Mouse (Mus musculus) c-Kit-negative CD71-positive TER-119-positive erythroid progenitor cells, embryonic 14.5 days (primary cell): Measurements from ENCODE around the gene Psmb8.

Experiments
- DNase-seq: peaks from one replicate; pipeline ENCODE4 v3.0.0-alpha.2; 2013; ENCODE audit warnings: low read depth, low spot score

Psmb8 gene

GRCm38 (mm10) chr17:34196941-34197894 is at the start of gene Psmb8:
Gene Psmb8 (plus strand): TSS chr17:34197721.
- no peak for DNase-seq

DNA sequence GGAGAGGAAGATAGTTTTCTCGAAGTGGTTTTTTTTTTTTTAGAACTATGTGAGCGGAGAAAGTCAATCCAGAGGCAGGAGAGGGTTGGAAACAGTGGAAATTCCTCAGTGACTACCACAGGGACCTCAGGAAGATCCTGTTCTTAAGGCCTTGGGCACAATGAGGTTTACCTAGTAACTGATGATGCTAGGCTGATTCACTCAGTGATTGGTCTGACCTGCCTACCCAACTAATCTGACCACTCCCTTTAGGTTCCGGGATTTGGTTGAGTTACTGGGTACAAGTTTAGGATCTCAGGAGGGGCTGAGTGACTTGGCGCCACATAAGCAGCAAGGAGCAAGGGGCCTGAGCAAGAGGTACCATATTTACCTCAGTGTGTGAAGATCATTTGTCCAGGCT is 44.6 kb upstream of the Psmb8 start, which contains the start of gene H2-DMb1:
TSS of gene H2-DMb1 (plus strand) at position 150 of the 400 bp plus-strand sequence.
- no peak for DNase-seq

DNA sequence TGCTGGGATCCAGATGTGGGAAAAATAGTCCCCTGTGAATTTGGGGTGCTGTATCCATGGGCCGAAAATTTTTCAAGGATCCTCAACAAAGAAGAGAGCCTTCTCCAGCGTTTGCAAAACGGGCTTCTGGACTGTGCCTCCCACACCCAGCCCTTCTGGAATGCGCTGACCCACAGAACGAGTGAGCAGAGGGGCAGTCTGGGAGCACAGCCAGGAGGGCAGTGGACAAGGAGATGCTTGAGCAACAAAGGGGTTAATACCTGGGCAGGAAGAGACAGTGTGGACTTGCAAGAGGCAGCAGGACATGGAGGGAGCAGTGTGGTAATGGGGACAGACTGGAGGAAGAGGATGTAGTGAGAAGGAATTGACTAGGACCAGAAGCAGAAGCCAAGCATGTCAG is 42.0 kb upstream of the Psmb8 start:
- no peak for DNase-seq

- DNase-seq, result no peak
These were observed 33.2 kb upstream of the Psmb8 start for GRCm38 (mm10) chr17:34164202-34164895.

- DNase-seq, result no peak
These were observed 32.3 kb upstream of the Psmb8 start for GRCm38 (mm10) chr17:34165033-34165730.

GRCm38 (mm10) chr17:34169279-34169678 is 28.2 kb upstream of the Psmb8 start:
- DNase-seq, result no peak

DNA sequence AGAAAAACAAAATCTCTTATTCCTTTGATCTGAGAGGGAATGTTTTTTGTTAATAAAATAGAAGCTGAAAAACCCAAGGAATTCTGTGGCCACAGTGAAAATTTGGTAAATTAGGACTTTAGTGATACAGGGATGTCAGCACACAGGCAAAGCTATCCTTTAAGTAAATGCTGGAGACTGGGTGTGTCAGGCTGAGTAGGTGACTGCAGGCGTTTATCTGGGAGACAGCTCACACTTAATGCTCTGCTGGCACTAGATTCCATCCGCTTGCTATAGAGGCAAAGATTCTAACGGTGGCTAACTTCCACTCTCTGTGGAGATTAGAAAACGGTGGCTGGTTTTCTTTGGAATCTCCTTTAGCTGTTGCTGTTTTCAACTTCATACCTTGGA is 27.0 kb upstream of the Psmb8 start:
- DNase-seq, result no peak

GRCm38 (mm10) chr17:34170877-34171498 is 26.5 kb upstream of the Psmb8 start:
- DNase-seq, result peak; percentile 62

GRCm38 (mm10) chr17:34172528-34172927 is 25.0 kb upstream of the Psmb8 start:
- no peak for DNase-seq

GRCm38 (mm10) chr17:34174075-34174474 is 23.4 kb upstream of the Psmb8 start:
- DNase-seq, result no peak

GRCm38 (mm10) chr17:34177179-34177578 is 20.3 kb upstream of the Psmb8 start:
- DNase-seq, result no peak

GRCm38 (mm10) chr17:34179019-34179418 is 18.5 kb upstream of the Psmb8 start:
- DNase-seq, result no peak

DNA sequence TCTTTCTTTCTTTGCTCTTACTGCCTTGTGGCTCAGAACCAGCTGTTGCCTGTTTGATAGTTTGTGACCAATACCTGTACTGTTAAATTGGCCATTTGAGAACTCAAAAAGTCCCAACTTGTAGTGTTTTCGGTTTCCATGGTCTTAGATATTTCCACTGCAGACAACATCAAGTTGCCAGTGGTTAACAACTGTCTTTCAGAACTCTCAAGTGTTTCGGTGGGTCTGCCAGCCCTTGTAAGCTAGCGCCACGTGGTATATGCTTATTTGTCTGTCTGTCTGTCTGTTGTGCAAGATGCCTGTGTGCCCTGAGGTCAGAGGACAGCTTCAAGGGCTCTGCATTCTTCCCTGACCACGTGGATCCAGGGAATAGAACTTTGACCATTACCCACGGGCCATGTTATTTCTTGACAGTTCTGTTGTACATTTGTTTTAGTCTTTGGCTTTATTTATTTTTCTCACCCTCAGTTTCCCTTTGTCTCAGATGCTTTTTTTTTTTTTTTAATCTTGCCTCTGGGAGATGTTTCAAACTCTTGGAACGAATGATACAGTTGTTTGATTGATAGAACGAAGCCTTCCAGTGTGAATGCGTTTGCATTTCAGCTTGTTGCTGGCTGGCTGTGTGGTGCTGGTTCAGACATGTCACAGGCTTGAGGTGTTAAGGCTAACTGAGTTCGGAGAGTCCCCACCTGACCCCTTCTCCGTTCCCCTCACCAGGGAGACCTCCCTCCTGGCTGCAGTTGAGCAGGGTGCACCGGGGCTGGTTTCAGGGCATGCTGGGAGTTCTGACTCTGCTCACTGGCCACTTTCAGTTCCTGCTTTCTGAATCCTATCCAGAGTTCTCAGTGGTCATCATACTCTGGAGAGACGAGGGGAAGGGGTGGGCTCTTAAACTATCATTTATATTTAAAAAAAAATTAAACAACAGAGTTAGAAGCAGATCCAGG is 17.3 kb upstream of the Psmb8 start:
- no peak for DNase-seq

DNA sequence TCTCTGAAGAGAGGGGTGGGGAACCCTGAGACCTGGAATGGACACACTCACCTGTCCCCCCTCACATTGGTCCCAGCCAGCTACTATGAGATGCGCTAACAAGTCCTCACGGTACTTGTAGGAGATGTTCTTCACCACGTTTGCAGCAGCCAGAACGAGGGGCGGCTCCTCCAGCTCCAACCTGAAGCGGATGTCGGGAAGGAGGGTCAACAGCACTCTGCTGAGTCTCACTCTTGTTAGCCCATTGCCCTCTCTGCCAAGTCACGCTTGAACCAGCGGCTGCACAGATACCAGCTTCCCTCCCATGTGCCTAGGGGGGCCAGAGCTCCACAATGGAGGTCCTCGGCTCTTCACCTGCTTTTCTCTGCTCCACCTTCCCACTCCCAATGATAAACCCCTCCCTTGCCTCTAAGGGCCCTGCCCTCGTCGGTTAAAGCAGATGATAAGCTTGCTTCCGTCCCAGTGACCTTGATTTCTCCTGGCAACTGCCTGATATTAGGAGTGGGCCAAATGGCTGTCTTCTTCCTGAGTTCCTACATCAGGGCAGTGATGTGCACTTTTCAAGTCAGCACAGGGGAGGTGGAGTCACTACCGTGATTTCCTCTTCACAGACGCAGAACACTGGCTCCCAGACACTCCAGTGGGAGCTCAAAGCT is 13.8 kb upstream of the Psmb8 start:
- DNase-seq, result no peak

DNA sequence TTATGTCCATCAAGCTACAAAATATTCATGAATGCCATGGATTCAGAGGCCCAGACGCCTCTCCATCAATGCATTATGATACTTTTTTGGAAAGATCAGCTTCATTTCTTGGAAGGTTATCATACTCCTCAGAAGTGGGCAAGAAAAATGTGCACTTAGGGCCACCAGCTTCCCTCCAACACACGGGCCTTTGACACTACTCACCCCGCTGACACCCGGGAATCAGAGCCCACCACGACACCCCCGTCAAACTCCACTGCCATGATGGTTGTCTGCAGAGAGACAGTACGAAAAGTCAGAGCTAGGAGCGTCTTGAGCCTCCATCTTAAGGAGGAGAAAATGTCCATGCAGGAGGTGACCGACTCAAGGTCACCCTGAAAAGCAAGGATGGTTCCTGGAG is 12.0 kb upstream of the Psmb8 start:
- DNase-seq, result no peak

GRCm38 (mm10) chr17:34186885-34187260 is 10.6 kb upstream of the Psmb8 start:
- DNase-seq, result no peak

GRCm38 (mm10) chr17:34187261-34187916 is 10.1 kb upstream of the Psmb8 start, which contains the start of the genes Tap1 and Psmb9:
Gene Tap1 (plus strand): TSS chr17:34187553.
Gene Psmb9 (minus strand): TSS chr17:34187764.
- DNase-seq, result peak; percentile 70

DNA sequence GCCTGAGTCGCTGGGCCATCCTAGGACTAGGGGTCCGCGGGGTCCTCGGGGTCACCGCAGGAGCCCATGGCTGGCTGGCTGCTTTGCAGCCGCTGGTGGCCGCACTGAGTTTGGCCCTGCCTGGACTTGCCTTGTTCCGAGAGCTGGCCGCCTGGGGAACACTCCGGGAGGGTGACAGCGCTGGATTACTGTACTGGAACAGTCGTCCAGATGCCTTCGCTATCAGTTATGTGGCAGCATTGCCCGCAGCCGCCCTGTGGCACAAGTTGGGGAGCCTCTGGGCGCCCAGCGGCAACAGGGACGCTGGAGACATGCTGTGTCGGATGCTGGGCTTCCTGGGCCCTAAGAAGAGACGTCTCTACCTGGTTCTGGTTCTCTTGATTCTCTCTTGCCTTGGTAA is 9.5 kb upstream of the Psmb8 start:
- DNase-seq, result no peak

GRCm38 (mm10) chr17:34188986-34189385 is 8.5 kb upstream of the Psmb8 start:
- no peak for DNase-seq
